Mouse (Mus musculus): ENCODE measurements at regions not wholly inside any gene's neighbourhood (a gene's known extent, or its start where the extent isn't known, plus 50 kb on each side); places are given as distances from the start of the nearest gene placed in this dataset.

DNA sequence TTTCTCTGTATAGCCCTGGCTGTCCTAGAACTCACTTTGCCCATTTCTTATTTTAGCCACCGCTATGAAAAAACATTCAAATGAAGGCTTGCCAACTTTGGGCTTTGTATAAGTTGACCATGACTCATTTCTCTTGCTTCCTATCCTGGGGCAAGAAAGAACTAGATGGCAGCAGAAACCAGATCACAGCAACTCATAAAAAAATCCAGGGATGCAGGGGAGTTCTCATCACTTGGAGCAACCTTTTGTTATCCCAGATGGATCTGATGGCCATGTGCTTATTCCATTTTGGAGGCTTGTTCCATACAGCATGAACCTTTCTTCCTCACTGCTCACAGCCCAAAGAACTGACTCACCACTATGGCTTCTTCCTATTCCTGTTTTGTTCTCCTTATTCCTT lies 52.1 kb upstream of the Rab11fip2 start:
- H3K36me3 ChIP-seq, result no peaks in the 10 kb centered on the region
- 97% methylated on average over 1 of the region's 1 CpGs for WGBS
- no peaks in the 10 kb centered on the region for H3K9me3 ChIP-seq (replicated peaks)
- H3K4me1 ChIP-seq, result peaks cover 11% of the 10 kb centered on the region
- H3K4me3 ChIP-seq, result no peak overlapping the region
- no peak for DNase-seq (ENCODE audit: low spot score)
- no peak overlapping the region for H3K27ac ChIP-seq
- H3K27me3 ChIP-seq (ENCODE audit: low read depth, poor library complexity, severe bottlenecking), result peaks cover 10% of the 10 kb centered on the region; the same call in 1 of the 2 replicates

Data from limb, embryonic 10.5 days (tissue).